Mouse (Mus musculus): ENCODE results near the gene Gm45233. TPM values are rescaled to one million over a fixed set of nuclear protein-coding genes. Genes with fewer than 3 reads are reported as not detected.

The Gm45233 gene
- polyA plus RNA-seq, 1 experiment from 2014 or later: 0.18 TPM

- H3K4me2 ChIP-seq (ENCODE audit: low read depth, low read length): no peak overlapping the region
- H3K27ac ChIP-seq (ENCODE audit: low read length): no peak overlapping the region
- H3K4me1 ChIP-seq (ENCODE audit: control insufficient read depth, insufficient read depth, low read length): peaks cover 3% of the 10 kb centered on the region; the same call in 1 of the 2 replicates
- H3K27me3 ChIP-seq (ENCODE audit: control insufficient read depth, insufficient read depth, low read length): peaks cover 20% of the 10 kb centered on the region
- no peak for ATAC-seq (replicated peaks; ENCODE audit: extremely low read depth, insufficient read depth, low FRiP score)
- no peak overlapping the region for H3K9ac ChIP-seq (ENCODE audit: low read length)
- 54% methylated on average over 3 of the region's 3 CpGs for WGBS
- H3K36me3 ChIP-seq (ENCODE audit: control insufficient read depth, insufficient read depth): no peaks in the 10 kb centered on the region
- no peaks in the 10 kb centered on the region for H3K9me3 ChIP-seq (replicated peaks; ENCODE audit: control insufficient read depth, low read length)
- no peak overlapping the region for H3K4me3 ChIP-seq (ENCODE audit: low read length)
Observed at GRCm38 (mm10) chr7:43481191-43481590, 37.3 kb downstream of the Gm45233 start.

GRCm38 (mm10) chr7:43482090-43482716 is 38.3 kb downstream of the Gm45233 start:
- no peak overlapping the region for H3K4me3 ChIP-seq (ENCODE audit: low read length)
- H3K27ac ChIP-seq (ENCODE audit: low read length): no peak overlapping the region
- WGBS: 58% methylated on average over 8 of the region's 8 CpGs
- no peaks in the 10 kb centered on the region for H3K36me3 ChIP-seq (ENCODE audit: control insufficient read depth, insufficient read depth)
- H3K4me2 ChIP-seq (ENCODE audit: low read depth, low read length): no peak overlapping the region
- H3K9ac ChIP-seq (ENCODE audit: low read length): no peak overlapping the region
- H3K27me3 ChIP-seq (ENCODE audit: control insufficient read depth, insufficient read depth, low read length): peaks cover 11% of the 10 kb centered on the region
- no peaks in the 10 kb centered on the region for H3K9me3 ChIP-seq (replicated peaks; ENCODE audit: control insufficient read depth, low read length)
- H3K4me1 ChIP-seq (ENCODE audit: control insufficient read depth, insufficient read depth, low read length): peaks cover 3% of the 10 kb centered on the region; the same call in 1 of the 2 replicates
- ATAC-seq (replicated peaks; ENCODE audit: extremely low read depth, insufficient read depth, low FRiP score): peak; percentile 62

GRCm38 (mm10) chr7:43483236-43483635 is 39.3 kb downstream of the Gm45233 start:
- H3K27ac ChIP-seq (ENCODE audit: low read length): no peak overlapping the region
- H3K27me3 ChIP-seq (ENCODE audit: control insufficient read depth, insufficient read depth, low read length): 0 out of 2 replicates have a peak, but pooled peaks cover 2% of the 10 kb centered on the region
- no peaks in the 10 kb centered on the region for H3K36me3 ChIP-seq (ENCODE audit: control insufficient read depth, insufficient read depth)
- H3K4me3 ChIP-seq (ENCODE audit: low read length): no peak overlapping the region
- WGBS: 3% methylated on average over 10 of the region's 10 CpGs
- no peaks in the 10 kb centered on the region for H3K9me3 ChIP-seq (replicated peaks; ENCODE audit: control insufficient read depth, low read length)
- H3K4me2 ChIP-seq (ENCODE audit: low read depth, low read length): no peak overlapping the region
- H3K4me1 ChIP-seq (ENCODE audit: control insufficient read depth, insufficient read depth, low read length): peaks cover 3% of the 10 kb centered on the region; the same call in 1 of the 2 replicates
- ATAC-seq (replicated peaks; ENCODE audit: extremely low read depth, insufficient read depth, low FRiP score): no peak
- no peak overlapping the region for H3K9ac ChIP-seq (ENCODE audit: low read length)

GRCm38 (mm10) chr7:43488646-43489045 is 44.7 kb downstream of the Gm45233 start:
- H3K9me3 ChIP-seq (replicated peaks; ENCODE audit: control insufficient read depth, low read length): no peaks in the 10 kb centered on the region
- WGBS: 38% methylated on average over 5 of the region's 5 CpGs
- no peak overlapping the region for H3K9ac ChIP-seq (ENCODE audit: low read length)
- no peaks in the 10 kb centered on the region for H3K36me3 ChIP-seq (ENCODE audit: control insufficient read depth, insufficient read depth)
- H3K4me1 ChIP-seq (ENCODE audit: control insufficient read depth, insufficient read depth, low read length): no peaks in the 10 kb centered on the region
- no peak for ATAC-seq (replicated peaks; ENCODE audit: extremely low read depth, insufficient read depth, low FRiP score)
- H3K4me2 ChIP-seq (ENCODE audit: low read depth, low read length): no peak overlapping the region
- H3K4me3 ChIP-seq (ENCODE audit: low read length): no peak overlapping the region
- peaks cover 26% of the 10 kb centered on the region for H3K27me3 ChIP-seq (ENCODE audit: control insufficient read depth, insufficient read depth, low read length)
- no peak overlapping the region for H3K27ac ChIP-seq (ENCODE audit: low read length)

- Histone ChIP-seq H3K27me3 (ENCODE audit: control insufficient read depth, insufficient read depth, low read length) (peaks cover 28% of the 10 kb centered on the region), H3K9ac (ENCODE audit: low read length) (0 out of 2 replicates have a peak within 1 kb of the TSS, but pooled peaks have one; percentile 31), H3K27ac (ENCODE audit: low read length) (no peak within 1 kb of the TSS), H3K9me3 (replicated peaks; ENCODE audit: control insufficient read depth, low read length) (no peaks in the 10 kb centered on the region), H3K36me3 (ENCODE audit: control insufficient read depth, insufficient read depth) (no peaks in the 10 kb centered on the region), H3K4me2 (ENCODE audit: low read depth, low read length) (peak within 1 kb of the TSS; percentile 59), H3K4me1 (ENCODE audit: control insufficient read depth, insufficient read depth, low read length) (no peaks in the 10 kb centered on the region), H3K4me3 (ENCODE audit: low read length) (peak within 1 kb of the TSS; percentile 39)
- WGBS: 2% methylated on average over 22 of the region's 41 CpGs
- no peak for ATAC-seq (replicated peaks; ENCODE audit: extremely low read depth, insufficient read depth, low FRiP score)
Observed at GRCm38 (mm10) chr7:43489631-43490125, 45.8 kb downstream of the Gm45233 start, which contains the start of gene Iglon5. Gene Iglon5, minus strand, starts transcription at chr7:43490075.

- peaks cover 31% of the 10 kb centered on the region for H3K27me3 ChIP-seq (ENCODE audit: control insufficient read depth, insufficient read depth, low read length)
Observed at GRCm38 (mm10) chr7:43490182-43490584, 46.3 kb downstream of the Gm45233 start.

GRCm38 (mm10) chr7:43490861-43491260 is 46.9 kb downstream of the Gm45233 start:
- Histone ChIP-seq H3K36me3 (ENCODE audit: control insufficient read depth, insufficient read depth) (no peaks in the 10 kb centered on the region), H3K9me3 (replicated peaks; ENCODE audit: control insufficient read depth, low read length) (no peaks in the 10 kb centered on the region), H3K4me1 (ENCODE audit: control insufficient read depth, insufficient read depth, low read length) (no peaks in the 10 kb centered on the region), H3K27ac (ENCODE audit: low read length) (no peak overlapping the region), H3K9ac (ENCODE audit: low read length) (no peak overlapping the region), H3K4me3 (ENCODE audit: low read length) (no peak overlapping the region), H3K27me3 (ENCODE audit: control insufficient read depth, insufficient read depth, low read length) (peaks cover 35% of the 10 kb centered on the region), H3K4me2 (ENCODE audit: low read depth, low read length) (no peak overlapping the region)
- ATAC-seq (replicated peaks; ENCODE audit: extremely low read depth, insufficient read depth, low FRiP score): no peak
- WGBS: 54% methylated on average over 9 of the region's 9 CpGs

More at GRCm38 (mm10) chr7:43490182-43490584, 46.3 kb downstream of the Gm45233 start:
- Histone ChIP-seq H3K9ac (ENCODE audit: low read length) (no peak overlapping the region), H3K27ac (ENCODE audit: low read length) (no peak overlapping the region), H3K4me3 (ENCODE audit: low read length) (peak overlapping the region; percentile 39), H3K4me2 (ENCODE audit: low read depth, low read length) (peak overlapping the region; percentile 59), H3K9me3 (replicated peaks; ENCODE audit: control insufficient read depth, low read length) (no peaks in the 10 kb centered on the region), H3K36me3 (ENCODE audit: control insufficient read depth, insufficient read depth) (no peaks in the 10 kb centered on the region), H3K4me1 (ENCODE audit: control insufficient read depth, insufficient read depth, low read length) (no peaks in the 10 kb centered on the region)
- 0% methylated on average over 6 of the region's 13 CpGs for WGBS
- ATAC-seq (replicated peaks; ENCODE audit: extremely low read depth, insufficient read depth, low FRiP score): peak; percentile 45

GRCm38 (mm10) chr7:43495343-43496021 is 51.6 kb downstream of the Gm45233 start:
- Histone ChIP-seq H3K27ac (ENCODE audit: low read length) (no peak overlapping the region), H3K27me3 (ENCODE audit: control insufficient read depth, insufficient read depth, low read length) (peaks cover 19% of the 10 kb centered on the region), H3K36me3 (ENCODE audit: control insufficient read depth, insufficient read depth) (no peaks in the 10 kb centered on the region), H3K4me2 (ENCODE audit: low read depth, low read length) (no peak overlapping the region), H3K4me3 (ENCODE audit: low read length) (no peak overlapping the region), H3K9me3 (replicated peaks; ENCODE audit: control insufficient read depth, low read length) (no peaks in the 10 kb centered on the region), H3K4me1 (ENCODE audit: control insufficient read depth, insufficient read depth, low read length) (no peaks in the 10 kb centered on the region), H3K9ac (ENCODE audit: low read length) (no peak overlapping the region)
- WGBS: 17% methylated on average over 21 of the region's 21 CpGs
- ATAC-seq (replicated peaks; ENCODE audit: extremely low read depth, insufficient read depth, low FRiP score): no peak; the same call in 1 of the 2 replicates
